Mouse (Mus musculus) forebrain, embryonic 14.5 days (tissue): ENCODE data around the gene Rnf103. TPM values are rescaled to one million over a fixed set of nuclear protein-coding genes. Genes with fewer than 3 reads are reported as not detected.

ENCODE experiments used
- ATAC-seq: fragments of 200-750 bp; cut with Nextera tagmentation; 2 replicates; pipeline ENCODE4 v1.8.0; 2017; ENCODE audit warnings: mild to moderate bottlenecking, moderate library complexity
- DNase-seq: peaks from one replicate; pipeline ENCODE4 v3.0.0-alpha.2; 2015; ENCODE audit warnings: low spot score
- H3K27ac ChIP-seq: fragments of 300-500 bp; sonication (generic); 2 replicates; pipeline ENCODE4 v1.5.1; 2014; ENCODE audit warnings: low read depth, mild to moderate bottlenecking, control low read depth, low read length, moderate library complexity
- H3K27me3 ChIP-seq: fragments of 300-500 bp; sonication (generic); replicated peaks from 2 replicates; pipeline ENCODE4 v1.6.1; 2014; ENCODE audit warnings: low read length, control low read depth, mixed read lengths; ENCODE audit not compliant: control insufficient read depth, insufficient read depth
- H3K36me3 ChIP-seq: fragments of 300-500 bp; sonication (generic); 2 replicates; pipeline ENCODE4 v1.6.1; 2014; ENCODE audit warnings: low read length, control low read depth; ENCODE audit not compliant: control insufficient read depth, insufficient read depth
- H3K4me1 ChIP-seq: fragments of 300-500 bp; sonication (generic); 2 replicates; pipeline ENCODE4 v1.6.1; 2014; ENCODE audit warnings: antibody characterized with exemption, low read length, control low read depth; ENCODE audit not compliant: control insufficient read depth, insufficient read depth
- H3K4me2 ChIP-seq: fragments of 300-500 bp; sonication (generic); 2 replicates; pipeline ENCODE4 v1.6.1; 2014; ENCODE audit warnings: mild to moderate bottlenecking, control low read depth, low read length
- H3K4me3 ChIP-seq: fragments of 300-500 bp; sonication (generic); 2 replicates; pipeline ENCODE4 v1.5.1; 2014; ENCODE audit warnings: low read depth, low read length, control low read depth
- H3K9ac ChIP-seq: fragments of 300-500 bp; sonication (generic); 2 replicates; pipeline ENCODE4 v1.6.1; 2014; ENCODE audit warnings: mild to moderate bottlenecking, low read length, control low read depth, moderate library complexity
- H3K9me3 ChIP-seq: fragments of 300-500 bp; sonication (generic); replicated peaks from 2 replicates; pipeline ENCODE4 v1.6.1; 2016; ENCODE audit warnings: low read length, control low read depth, mixed read lengths; ENCODE audit not compliant: control insufficient read depth
- WGBS: fragments of 180-500 bp; shearing (Covaris S2); extraction: QIAGEN DNeasy Blood & Tissue Kit; methylation state at CpG from one replicate; pipeline ENCODE4 v1.1.7; 2014; 5-methylcytosine and 5-hydroxymethylcytosine counted together
- polyA plus RNA-seq: library from polyadenylated mRNA; unstranded; fragments of >200 nt; fragmentation: Nextera tagmentation; extraction: Ambion mirVana; gene quantifications from 2 replicates; pipeline ENCODE4 v1.2.1, GENCODE M21; 2014

Rnf103 gene
- polyA plus RNA-seq, 1 experiment from 2014 or later, result 22.8 TPM

DNA sequence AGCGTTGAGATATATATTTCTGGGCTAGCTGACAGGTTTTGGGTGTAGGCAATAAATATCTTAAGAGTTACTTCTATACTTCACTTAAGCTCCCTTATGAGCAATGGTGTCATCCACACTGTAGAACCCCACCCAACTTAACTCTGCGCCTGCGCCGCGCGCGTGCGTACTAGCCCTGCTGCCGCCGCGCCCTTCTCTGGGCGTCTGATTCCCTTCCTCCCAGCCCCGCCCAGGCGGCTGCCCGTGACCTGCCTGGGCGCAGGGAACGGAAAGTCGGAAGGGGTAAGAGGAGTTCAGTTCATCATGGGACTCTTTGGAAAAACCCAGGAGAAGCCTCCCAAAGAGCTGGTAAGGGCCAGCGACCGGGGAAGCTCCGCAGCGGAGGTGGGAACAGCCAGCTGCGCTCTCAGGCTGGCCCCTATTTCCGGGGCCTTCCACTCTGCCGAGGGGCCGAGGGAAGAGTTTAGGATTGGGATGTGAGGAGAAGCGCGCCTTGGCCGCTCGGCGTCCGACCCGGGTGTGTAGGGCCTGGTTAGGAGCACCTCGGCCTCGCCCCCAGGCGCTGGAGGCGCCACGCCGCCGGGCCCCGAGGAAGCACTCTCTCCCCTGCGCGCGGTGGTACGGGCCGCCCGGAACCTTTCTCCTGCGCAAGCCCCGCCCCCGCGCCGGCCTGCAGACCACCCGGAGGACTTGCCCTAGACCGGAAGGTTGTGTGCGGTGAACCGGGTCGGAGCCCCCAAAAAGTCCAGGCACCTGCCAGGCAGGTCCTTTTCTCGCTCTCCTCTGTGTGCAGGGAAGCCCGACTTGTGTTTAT is 50.2 kb downstream of the Rnf103 start, which contains the start of gene Chmp3:
Gene Chmp3, plus strand, starts transcription at position 112 of the 814 bp plus-strand sequence.
- H3K4me2 ChIP-seq, result peak within 1 kb of the TSS; percentile 77
- H3K27ac ChIP-seq, result peak within 1 kb of the TSS; percentile 95
- peak within 1 kb of the TSS; percentile 80 for H3K4me3 ChIP-seq
- ATAC-seq (peak; percentile 98), DNase-seq (peak; percentile 94)
- no peaks in the 10 kb centered on the region for H3K36me3 ChIP-seq
- no peaks in the 10 kb centered on the region for H3K9me3 ChIP-seq
- under 1% methylated on average over 53 of the region's 59 CpGs for WGBS
- H3K9ac ChIP-seq, result peak within 1 kb of the TSS; percentile 95
- no peaks in the 10 kb centered on the region for H3K27me3 ChIP-seq
- 0 out of 2 replicates have a peak, but pooled peaks cover 6% of the 10 kb centered on the region for H3K4me1 ChIP-seq

DNA sequence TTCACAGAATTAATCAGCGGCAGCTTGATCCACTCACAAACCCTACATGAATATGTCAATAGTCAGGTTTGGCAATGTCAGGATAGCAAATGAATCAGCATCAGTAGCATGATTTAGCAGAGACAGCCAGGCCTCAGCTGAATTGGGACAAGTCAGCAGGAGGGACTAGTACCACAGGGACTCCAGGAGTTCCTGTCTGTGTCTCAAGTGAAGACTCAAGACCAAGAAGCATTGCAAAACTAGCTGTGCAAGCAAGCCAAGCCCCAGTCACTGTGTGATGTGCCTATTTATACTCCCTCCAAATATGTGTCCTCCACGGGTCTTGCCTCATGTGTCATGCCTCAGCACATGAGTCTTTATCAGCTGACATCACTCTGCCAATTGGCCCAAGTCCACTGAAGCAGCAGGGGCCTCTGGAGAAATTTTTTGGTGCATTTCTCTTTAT is 61.8 kb downstream of the Rnf103 start:
- DNase-seq (no peak), ATAC-seq (no peak)
- 0 out of 2 replicates have a peak, but pooled peaks cover 3% of the 10 kb centered on the region for H3K36me3 ChIP-seq

DNA sequence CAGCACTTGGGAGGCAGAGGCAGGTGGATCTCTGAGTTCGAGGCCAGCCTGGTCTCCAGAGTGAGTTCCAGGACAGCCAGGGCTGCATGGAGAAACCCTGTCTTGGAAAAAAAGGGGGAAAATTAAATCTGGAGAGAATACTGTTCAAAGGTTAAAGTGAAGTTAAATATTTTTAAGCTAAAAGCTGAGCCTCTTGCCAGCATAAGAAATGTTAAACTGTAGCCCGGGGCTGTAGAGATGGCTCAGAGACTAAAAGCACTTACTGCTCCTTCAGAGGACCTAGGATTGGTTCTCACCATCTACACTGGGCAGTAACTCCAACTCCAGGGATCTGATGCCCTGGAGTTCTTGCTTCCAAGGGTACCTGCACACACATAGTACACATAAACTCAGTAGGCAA is 63.1 kb downstream of the Rnf103 start:
- 90% methylated on average over 2 of the region's 2 CpGs for WGBS
- no peak for ATAC-seq
- Histone ChIP-seq H3K27ac (no peak overlapping the region), H3K9me3 (no peaks in the 10 kb centered on the region), H3K4me3 (no peak overlapping the region), H3K4me1 (no peaks in the 10 kb centered on the region), H3K4me2 (no peak overlapping the region), H3K27me3 (no peaks in the 10 kb centered on the region), H3K36me3 (peaks cover 7% of the 10 kb centered on the region; the same call in 1 of the 2 replicates), H3K9ac (no peak overlapping the region)
- DNase-seq, result no peak

More for the DNA sequence above, 61.8 kb downstream of the Rnf103 start:
- WGBS, result 85% methylated on average over 2 of the region's 2 CpGs
- Histone ChIP-seq H3K4me3 (no peak overlapping the region), H3K4me1 (no peaks in the 10 kb centered on the region), H3K9me3 (no peaks in the 10 kb centered on the region), H3K27me3 (no peaks in the 10 kb centered on the region), H3K27ac (no peak overlapping the region), H3K9ac (no peak overlapping the region), H3K4me2 (no peak overlapping the region)

Other genes with a start within 250 kb of the Rnf103 start
- gene Krcc1, start 222.2 kb upstream of the Rnf103 start, polyA plus RNA-seq, result 23.6 and 24.2 TPM in 2 replicates
- gene Smyd1, start 171.7 kb upstream of the Rnf103 start, polyA plus RNA-seq, result 0.08 and 0.21 TPM in 2 replicates
- not detected in 2 replicates for gene Cd8b1, start 171.1 kb upstream of the Rnf103 start, polyA plus RNA-seq
- not detected in 2 replicates for gene Cd8a, start 120.5 kb upstream of the Rnf103 start, polyA plus RNA-seq
- 4.5 and 5.8 TPM in 2 replicates for gene Rmnd5a, start 53.3 kb upstream of the Rnf103 start, polyA plus RNA-seq
- gene Chmp3, start 49.9 kb downstream of the Rnf103 start, polyA plus RNA-seq, result 58.8 and 70.6 TPM in 2 replicates
- 47.4 and 49.5 TPM in 2 replicates for gene Kdm3a, start 139.1 kb downstream of the Rnf103 start, polyA plus RNA-seq
- gene Reep1, start 213.7 kb downstream of the Rnf103 start, polyA plus RNA-seq, result 167 and 200 TPM in 2 replicates